Mouse (Mus musculus) layer of hippocampus, adult 8-10 months (tissue): Measurements from ENCODE around the gene Ift80. TPM values are rescaled to one million over a fixed set of nuclear protein-coding genes. Genes with fewer than 3 reads are reported as not detected.
A peak's percentile ranks its signal among the peaks of the same experiment; 100 is the strongest.
"Not testable (repeated sequence)": the region's sequence is repeated elsewhere in the genome, so short reads cannot be mapped to it uniquely, and the experiment has no call there.

Source experiments
- DNase-seq, 2 experiments: peaks; one replicate each; pipeline ENCODE4 v3.0.0; 2022; ENCODE audit warnings: low spot score in 2 of 2
- microRNA-seq, 2 experiments: library from miRNA; unstranded; fragments of <30 nt; microRNA quantifications; one replicate each; pipeline ENCODE4 v1.2.0; 2022
- total RNA-seq, 4 experiments: library from RNA; stranded (reverse); gene quantifications; 2 replicates each; pipeline ENCODE4 v1.2.4; 2022

Ift80 gene
- total RNA-seq, 4 experiments from 2014 or later = 23.9 to 30.2 (median 28.3) TPM

GRCm38 (mm10) chr3:68935498-68935897, 68.9 kb downstream of the Ift80 start:
- no peak for DNase-seq

- no peak for DNase-seq
Measured at GRCm38 (mm10) chr3:68934259-68934658, 70.1 kb downstream of the Ift80 start.

- no peak for DNase-seq
Measured at GRCm38 (mm10) chr3:68928619-68929018, 75.8 kb downstream of the Ift80 start.

- no peak for DNase-seq
Measured at GRCm38 (mm10) chr3:68907509-68907908, 96.9 kb downstream of the Ift80 start.

- no peak for DNase-seq
Measured at GRCm38 (mm10) chr3:68904902-68905778, 99.2 kb downstream of the Ift80 start.

- DNase-seq = not testable (repeated sequence)
Measured at GRCm38 (mm10) chr3:68902636-68903035, 101.7 kb downstream of the Ift80 start.

- no peak for DNase-seq
Measured at GRCm38 (mm10) chr3:68897154-68897553, 107.2 kb downstream of the Ift80 start.

- DNase-seq = peak; percentile 13 to 14
Measured at GRCm38 (mm10) chr3:68895426-68895825, 108.9 kb downstream of the Ift80 start.

- DNase-seq = no peak
Measured at GRCm38 (mm10) chr3:68886845-68887244, 117.5 kb downstream of the Ift80 start.

- no peak for DNase-seq
Measured at GRCm38 (mm10) chr3:68874079-68874478, 130.3 kb downstream of the Ift80 start.

GRCm38 (mm10) chr3:68870568-68870950, 133.8 kb downstream of the Ift80 start:
- DNase-seq = no peak

- peak in 1 of 2 experiments; percentile 12 for DNase-seq
Measured at GRCm38 (mm10) chr3:68869691-68870567, 134.4 kb downstream of the Ift80 start.

GRCm38 (mm10) chr3:68869211-68869690, 135.1 kb downstream of the Ift80 start, which contains the start of gene 1110032F04Rik:
1110032F04Rik (plus strand) TSS chr3:68869586.
- peak; percentile 11 to 29 for DNase-seq

- DNase-seq = no peak
Measured at GRCm38 (mm10) chr3:68852414-68852813, 152.0 kb downstream of the Ift80 start.

GRCm38 (mm10) chr3:68848323-68848722, 156.0 kb downstream of the Ift80 start:
- DNase-seq = no peak

- DNase-seq = no peak
Measured at GRCm38 (mm10) chr3:68844025-68844424, 160.3 kb downstream of the Ift80 start.

Small RNAs within 50 kb of the gene (microRNA-seq; reads per million reads assigned to microRNA genes)
- gene Mir15b (121 to 350 reads per million in 2 experiments), gene Mir16-2 (115 to 185 reads per million in 2 experiments)

Other genes starting within 250 kb of the Ift80 start
- 1 to 10 TPM; 7.6 to 9.5 (median 9.1) TPM for gene 1110032F04Rik, start 135.0 kb downstream of the Ift80 start, total RNA-seq
- 1 to 10 TPM; 5.8 to 10.0 (median 7.5) TPM for gene Smc4, start 168 bp upstream of the Ift80 start, total RNA-seq
- gene Trim59, start 40.2 kb upstream of the Ift80 start, total RNA-seq = 10 to 100 TPM; 14.2 to 18.5 (median 17.1) TPM
- gene Kpna4, start 122.5 kb upstream of the Ift80 start, total RNA-seq = 10 to 100 TPM; 68.1 to 94.4 (median 81.2) TPM
- not detected for gene Arl14, start 217.8 kb upstream of the Ift80 start, total RNA-seq